Mouse (Mus musculus) heart, postnatal 14 days (tissue): ENCODE measurements around the gene Cc2d2b. TPM values are rescaled to one million over a fixed set of nuclear protein-coding genes. Genes with fewer than 3 reads are reported as not detected.
A peak's percentile ranks its signal among the peaks of the same experiment; 100 is the strongest.

Experiments
- DNase-seq, 2 experiments: peaks; one replicate each; pipeline ENCODE4 v3.0.0; 2021 to 2022
- intact Hi-C: fragments of 180-260 bp; cut with DNase I; formaldehyde crosslinking; loops from one replicate; pipeline ENCODE4 v1.15.1; 2025
- long read RNA-seq, 2 experiments: library from polyadenylated mRNA; stranded (forward); transcript quantifications; one replicate each; pipeline ENCODE4 v2.0.0; 2021
- total RNA-seq, 2 experiments: library from RNA; stranded (reverse); gene quantifications; 2 replicates each; pipeline ENCODE4 v1.2.3; 2021

Gene Cc2d2b
- total RNA-seq: not detected
- long read RNA-seq, experiment 1: 0 reads
- long read RNA-seq, experiment 2: 0 reads

GRCm38 (mm10) chr19:40748559-40748958, at the start of gene Cc2d2b:
Gene Cc2d2b, plus strand, starts transcription at chr19:40748753.
- no peak for DNase-seq
- intact Hi-C loops: no loop called here

- DNase-seq: no peak
- intact Hi-C loops: no loop called here
Measured at GRCm38 (mm10) chr19:40699816-40700215, 48.7 kb upstream of the Cc2d2b start.

- peak in 1 of 2 experiments; percentile 24 for DNase-seq
- intact Hi-C loops: no loop called here
Measured at GRCm38 (mm10) chr19:40702406-40702805, 46.1 kb upstream of the Cc2d2b start.

GRCm38 (mm10) chr19:40712889-40713628, 35.5 kb upstream of the Cc2d2b start:
- intact Hi-C loops: no loop called here

GRCm38 (mm10) chr19:40714700-40715099, 33.9 kb upstream of the Cc2d2b start:
- intact Hi-C loops: no loop called here
- DNase-seq: no peak

More at GRCm38 (mm10) chr19:40712889-40713628, 35.5 kb upstream of the Cc2d2b start:
- DNase-seq: no peak

- intact Hi-C loops: no loop called here
- DNase-seq: no peak
Measured at GRCm38 (mm10) chr19:40716981-40717380, 31.6 kb upstream of the Cc2d2b start.

- intact Hi-C loops: loop anchor here (5.0 to 10.0 kb wide), 3 partner anchors 37 to 375 kb away; no protein-coding TSS in a partner anchor
- DNase-seq: no peak
Measured at GRCm38 (mm10) chr19:40719439-40720105, 29.0 kb upstream of the Cc2d2b start.

GRCm38 (mm10) chr19:40720381-40720780, 28.2 kb upstream of the Cc2d2b start:
- no peak for DNase-seq
- intact Hi-C loops: loop anchor here (5.0 to 10.0 kb wide), 3 partner anchors 38 to 376 kb away; no protein-coding TSS in a partner anchor

GRCm38 (mm10) chr19:40722137-40723038, 26.2 kb upstream of the Cc2d2b start:
- intact Hi-C loops: loop anchor here (1.0 to 10.0 kb wide), 5 partner anchors 40 to 378 kb away; partner anchors contain the start of genes Entpd1 and Tctn3
- peak; percentile 60 to 75 for DNase-seq

GRCm38 (mm10) chr19:40723516-40723915, 25.0 kb upstream of the Cc2d2b start:
- no peak for DNase-seq
- intact Hi-C loops: loop anchor here (5.0 to 10.0 kb wide), 3 partner anchors 41 to 379 kb away; no protein-coding TSS in a partner anchor

- intact Hi-C loops: loop anchor here (10.0 kb wide), 1 partner anchor 381 kb away; no protein-coding TSS in a partner anchor
- peak; percentile 41 to 51 for DNase-seq
Measured at GRCm38 (mm10) chr19:40726148-40726547, 22.4 kb upstream of the Cc2d2b start.

- peak in 1 of 2 experiments; percentile 14 for DNase-seq
- intact Hi-C loops: loop anchor here (10.0 kb wide), 1 partner anchor 382 kb away; no protein-coding TSS in a partner anchor
Measured at GRCm38 (mm10) chr19:40726614-40727013, 21.9 kb upstream of the Cc2d2b start.

- no peak for DNase-seq
- intact Hi-C loops: loop anchor here (10.0 kb wide), 1 partner anchor 383 kb away; no protein-coding TSS in a partner anchor
Measured at GRCm38 (mm10) chr19:40728213-40728612, 20.3 kb upstream of the Cc2d2b start.

- intact Hi-C loops: loop anchor here (10.0 kb wide), 1 partner anchor 384 kb away; no protein-coding TSS in a partner anchor
- DNase-seq: peak; percentile 34 to 40
Measured at GRCm38 (mm10) chr19:40728732-40729420, 19.7 kb upstream of the Cc2d2b start.

GRCm38 (mm10) chr19:40733409-40733808, 15.1 kb upstream of the Cc2d2b start:
- intact Hi-C loops: no loop called here
- DNase-seq: no peak

GRCm38 (mm10) chr19:40733849-40734248, 14.7 kb upstream of the Cc2d2b start:
- intact Hi-C loops: no loop called here
- DNase-seq: no peak

- DNase-seq: peak; percentile 77 to 81
- intact Hi-C loops: no loop called here
Measured at GRCm38 (mm10) chr19:40736680-40737512, 11.7 kb upstream of the Cc2d2b start.

GRCm38 (mm10) chr19:40737613-40738012, 10.9 kb upstream of the Cc2d2b start:
- intact Hi-C loops: no loop called here
- DNase-seq: no peak
